Mouse (Mus musculus) intestine, embryonic 16.5 days (tissue): ENCODE measurements around the gene Cd34. TPM values are rescaled to one million over a fixed set of nuclear protein-coding genes. Genes with fewer than 3 reads are reported as not detected.

Experiments
- polyA plus RNA-seq: library from polyadenylated mRNA; unstranded; fragments of >200 nt; fragmentation: Nextera tagmentation; extraction: Ambion mirVana; gene quantifications from 2 replicates; pipeline ENCODE4 v1.2.1, GENCODE M21; 2015

Cd34 gene
- polyA plus RNA-seq, 1 experiment from 2014 or later: 56.2 TPM

Other genes starting within 250 kb of the Cd34 start
- gene Cd46, start 153.4 kb downstream of the Cd34 start, polyA plus RNA-seq: 0.67 and 1.1 TPM in 2 replicates
- 77.0 and 78.2 TPM in 2 replicates for gene Cr1l, start 192.8 kb downstream of the Cd34 start, polyA plus RNA-seq
- 0.04 and 0.12 TPM in 2 replicates for gene Cr2, start 237.9 kb downstream of the Cd34 start, polyA plus RNA-seq